7 mouse cellular contexts compared by ENCODE assay signal in the genomic region with DNA sequence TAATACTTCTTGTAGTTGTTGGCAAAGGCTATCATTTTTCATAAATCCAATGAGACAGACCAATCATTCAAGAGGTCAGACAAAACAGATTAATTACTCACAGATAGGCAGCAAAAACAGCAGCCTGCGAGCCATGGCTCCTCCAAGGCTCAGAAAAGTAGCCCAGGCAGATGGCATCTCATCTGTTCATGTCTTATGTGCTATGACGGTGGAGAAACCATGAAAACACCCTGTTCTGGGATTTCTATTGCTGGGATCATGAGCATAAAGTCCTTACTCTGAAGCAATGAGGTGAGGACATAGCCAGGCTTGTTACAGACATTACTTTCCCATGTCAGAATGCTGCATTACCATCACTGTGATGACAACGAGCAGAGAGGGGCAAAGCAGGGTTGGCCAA.
"Had no signal": no experiment of that assay in that cellular context is flagged by ENCODE, and none has a peak within 500 bp of the region (broad histone marks: within the 10 kb centered on the region; RNA-seq: fewer than 3 reads in every experiment).

No protein-coding gene starts in this region.

- DNase-seq: lung, adult 2 months; lung, postnatal 14 days; lung, postnatal 36 days; right cerebral cortex, postnatal 14 days; thymus, adult 2 months; thymus, postnatal 25 days; thymus, postnatal 4 days had no signal
